Mouse (Mus musculus) yolk sac, embryonic 10.5 days (tissue): ENCODE measurements at regions not wholly inside any gene's neighbourhood (a gene's known extent, or its start where the extent isn't known, plus 50 kb on each side); places are given as distances from the start of the nearest gene placed in this dataset.
A peak's percentile ranks its signal among the peaks of the same experiment; 100 is the strongest.
"Not testable (repeated sequence)": the region's sequence is repeated elsewhere in the genome, so short reads cannot be mapped to it uniquely, and the experiment has no call there.

Experiments used
- DNase-seq: peaks from one replicate; pipeline ENCODE4 v3.0.0-alpha.2; 2017; ENCODE audit warnings: low spot score

DNA sequence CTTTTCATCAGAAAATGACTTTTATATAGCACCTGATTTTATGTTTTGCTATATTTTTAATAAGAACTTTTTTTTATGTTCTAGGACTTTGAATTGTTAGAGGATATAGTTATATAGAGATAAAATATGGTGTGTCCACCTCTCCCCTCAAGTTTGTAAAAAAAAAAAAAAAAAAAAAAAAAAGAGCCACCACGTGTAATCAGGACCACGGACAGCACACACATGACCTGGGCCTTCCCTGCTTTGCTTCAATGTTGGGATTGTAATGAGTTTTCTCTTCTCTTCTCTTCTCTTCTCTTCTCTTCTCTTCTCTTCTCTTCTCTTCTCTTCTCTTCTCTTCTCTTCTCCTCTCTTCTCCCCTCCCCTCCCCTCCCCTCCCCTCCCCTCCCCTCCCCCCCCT, 78.5 kb downstream of the 1700010I14Rik start:
- DNase-seq = not testable (repeated sequence)

DNA sequence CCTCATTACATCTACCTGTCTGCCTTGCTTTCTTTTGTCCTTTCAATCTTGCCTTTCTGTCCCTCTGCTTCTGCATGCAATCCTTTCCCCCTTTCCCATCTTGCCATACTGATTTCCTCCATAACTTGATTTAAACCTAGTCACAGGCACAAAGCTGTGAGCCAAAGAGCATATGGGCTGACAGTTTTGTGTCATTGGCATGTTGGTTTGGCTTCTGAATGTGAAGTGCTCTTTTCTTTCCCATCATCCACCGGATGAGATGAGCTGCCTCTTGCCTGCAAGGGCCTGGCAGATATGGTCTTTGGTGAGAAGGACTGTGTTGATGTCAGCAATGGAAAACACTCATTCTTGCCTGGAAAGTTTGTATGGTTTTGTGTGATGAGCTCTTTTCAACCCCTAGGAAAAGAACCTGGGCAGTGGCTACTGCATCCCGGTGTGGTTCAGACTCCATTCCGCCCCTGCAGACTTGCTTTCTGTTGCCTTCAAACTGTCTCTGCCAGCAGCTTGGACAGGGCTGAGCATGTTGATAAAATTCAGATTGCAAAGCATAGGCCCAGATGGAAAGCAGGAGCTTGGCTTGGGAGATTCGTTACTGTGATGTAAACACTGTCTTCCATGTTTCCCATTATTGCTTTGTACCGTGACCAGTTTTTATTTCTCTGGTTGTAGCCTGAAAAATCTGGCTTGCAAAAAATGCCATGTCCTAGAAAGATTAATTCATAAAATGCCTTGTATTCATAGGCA, 80.9 kb downstream of the 1700010I14Rik start:
- DNase-seq = no peak

DNA sequence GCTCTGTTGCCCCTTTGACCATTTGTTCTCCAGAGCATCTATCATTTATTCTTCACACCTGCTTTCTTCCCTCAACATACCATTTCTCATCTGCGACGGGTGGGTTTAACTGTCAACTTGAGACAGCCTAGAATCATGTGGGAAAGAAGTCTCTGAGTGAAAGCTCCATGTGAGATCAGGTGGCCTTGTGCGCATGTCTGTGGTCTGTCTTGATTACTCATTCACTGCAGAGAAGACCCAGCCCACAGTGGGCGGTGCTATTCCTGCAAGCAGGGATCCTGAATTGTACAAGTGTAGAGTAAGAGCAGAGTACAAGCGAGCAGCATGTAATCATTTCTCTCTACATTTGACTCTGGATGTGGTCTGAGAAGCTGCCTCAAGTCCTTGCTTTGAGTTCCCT, 95.5 kb downstream of the 1700010I14Rik start:
- no peak for DNase-seq

DNA sequence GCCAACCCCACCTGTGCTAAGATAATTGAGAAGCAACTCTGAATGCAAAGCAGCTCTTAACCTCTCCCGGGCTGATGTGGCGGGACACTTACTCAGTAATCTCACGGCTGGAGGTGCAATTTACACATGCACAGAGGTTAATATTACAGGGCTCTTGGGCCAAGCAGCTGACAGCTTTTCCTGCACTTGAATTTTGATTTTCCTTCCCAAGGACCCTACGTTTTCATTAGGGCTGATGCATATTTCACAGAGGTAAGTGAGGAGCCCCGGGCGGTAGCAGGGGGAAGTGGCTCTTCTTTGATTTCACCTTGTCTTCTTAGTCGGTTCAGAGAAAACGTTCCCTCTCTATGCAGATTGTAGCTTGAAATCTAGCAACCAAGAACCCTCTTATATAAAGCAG, 139.7 kb downstream of the 1700010I14Rik start:
- DNase-seq = no peak

DNA sequence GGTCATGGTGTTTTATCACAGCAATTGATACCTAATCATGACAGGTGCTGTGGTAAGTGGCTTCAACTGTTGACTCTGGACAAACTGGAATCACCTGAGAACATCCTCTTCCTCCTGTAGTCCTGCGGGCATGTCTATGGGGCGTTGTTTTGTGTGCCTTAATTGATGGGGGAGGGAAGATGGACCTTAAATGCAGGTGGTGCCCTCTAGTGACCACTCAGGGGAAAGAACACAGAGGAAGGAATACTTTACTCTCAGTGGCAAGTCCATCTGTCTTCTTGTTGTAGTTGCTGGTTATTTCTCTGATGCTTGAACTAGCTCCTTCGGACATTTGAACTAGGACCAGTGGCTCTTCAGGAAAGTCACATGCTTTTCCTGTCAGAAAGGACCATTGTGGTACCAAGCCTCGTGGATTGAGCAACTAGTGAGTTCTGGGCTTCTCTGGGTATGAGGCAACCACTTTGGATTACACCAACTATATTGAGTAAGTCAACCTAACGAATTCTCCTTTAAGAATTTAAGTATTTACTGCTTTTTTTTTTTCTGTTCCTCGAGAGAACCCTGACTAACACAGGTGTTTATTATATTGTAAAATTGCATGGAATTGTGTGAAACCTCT, 157.6 kb downstream of the 1700010I14Rik start:
- no peak for DNase-seq

DNA sequence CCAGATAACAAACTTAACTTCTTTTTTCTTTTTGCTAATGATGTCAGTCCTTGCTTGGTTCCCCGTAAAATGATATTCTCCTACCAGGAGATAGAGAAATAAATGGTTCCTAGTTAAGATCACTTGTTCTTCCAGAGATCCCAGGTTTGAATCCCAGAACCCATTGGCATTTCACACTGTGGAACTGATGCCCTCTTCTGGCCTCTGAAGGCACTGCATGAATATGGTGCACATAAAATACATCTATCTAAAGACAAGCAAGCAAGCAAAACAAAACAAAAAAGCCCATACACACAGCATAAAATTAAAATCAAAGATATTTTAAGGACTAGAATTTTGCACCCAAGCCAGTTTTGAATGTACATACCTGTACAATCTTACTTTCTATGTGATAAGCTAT, 162.5 kb downstream of the 1700010I14Rik start:
- DNase-seq = no peak

DNA sequence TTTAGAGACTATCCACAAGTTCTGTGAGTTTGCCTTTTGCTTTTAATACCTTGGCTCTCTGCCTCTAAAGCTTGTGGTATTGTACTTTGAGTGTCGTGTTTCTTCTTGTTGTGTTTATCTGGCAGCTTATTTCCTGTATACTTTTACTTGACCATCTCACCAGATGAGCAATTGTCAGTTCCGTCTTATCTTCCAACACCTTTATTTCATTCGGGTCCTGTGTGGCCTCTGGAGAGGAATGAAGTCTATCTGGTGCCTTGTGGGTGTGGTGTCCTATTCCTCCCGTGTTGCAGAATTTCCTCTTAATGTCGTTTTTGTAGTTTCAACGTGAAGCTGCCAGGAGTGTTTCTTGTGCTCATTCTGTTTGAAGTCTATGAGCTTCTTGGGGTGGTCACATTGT, 174.0 kb downstream of the 1700010I14Rik start:
- no peak for DNase-seq

DNA sequence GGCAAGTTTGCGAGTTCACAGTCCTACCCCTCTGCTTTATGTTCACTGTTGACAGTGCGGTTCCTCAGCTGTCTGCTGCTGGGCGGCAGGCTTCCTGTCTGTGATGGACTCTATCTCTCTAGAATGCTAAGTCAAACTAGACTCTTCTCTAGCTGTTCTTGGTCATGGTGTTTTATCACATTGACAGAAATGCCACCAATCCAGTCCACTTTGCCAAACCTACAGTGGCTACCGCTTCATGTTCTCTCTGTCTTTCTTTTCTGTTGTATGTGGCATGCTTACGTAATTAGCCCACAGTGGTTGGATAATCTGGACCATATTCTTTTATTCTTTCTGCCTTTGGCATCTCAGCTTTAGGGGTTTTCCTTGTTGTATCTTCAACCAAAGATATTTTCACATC, 174.5 kb downstream of the 1700010I14Rik start:
- no peak for DNase-seq

DNA sequence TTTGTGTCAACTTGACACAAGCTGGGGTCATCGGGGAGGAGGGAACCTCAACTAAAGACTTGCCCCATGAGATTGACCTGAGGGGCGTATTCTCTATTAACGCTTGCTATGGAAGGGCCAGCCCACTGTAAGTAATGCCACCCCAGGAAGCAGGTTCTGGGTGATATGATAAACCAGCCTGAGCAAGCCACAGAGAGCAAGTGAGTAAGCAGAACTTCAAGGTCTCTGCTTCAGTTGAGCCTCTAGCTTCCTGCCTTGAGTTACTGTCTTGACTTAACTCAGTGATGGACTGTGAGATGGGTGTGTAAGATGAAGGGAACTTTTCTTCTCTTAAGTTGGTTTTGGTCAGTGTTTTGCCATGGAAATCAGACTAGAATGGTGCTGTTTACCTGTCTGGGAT, 175.2 kb downstream of the 1700010I14Rik start:
- DNase-seq = no peak

DNA sequence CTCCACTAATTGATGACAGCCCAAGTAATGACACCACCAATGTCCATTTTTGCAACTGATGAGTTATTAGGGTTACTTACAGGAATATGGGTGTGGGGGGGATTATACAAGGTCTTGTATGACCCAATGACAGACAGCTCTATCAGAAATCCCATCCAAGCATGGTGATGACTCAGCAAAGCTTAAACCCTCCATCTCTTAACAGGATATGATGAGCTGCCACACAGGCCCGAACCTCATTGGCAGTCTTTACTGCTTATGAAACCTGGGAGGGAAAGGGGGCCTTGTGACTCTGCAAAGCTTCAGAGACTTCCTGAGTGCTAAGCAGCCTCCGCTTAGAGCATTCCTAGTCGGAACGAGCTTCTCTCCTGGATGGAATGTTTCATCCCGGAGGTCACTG, 176.4 kb downstream of the 1700010I14Rik start:
- DNase-seq = no peak

DNA sequence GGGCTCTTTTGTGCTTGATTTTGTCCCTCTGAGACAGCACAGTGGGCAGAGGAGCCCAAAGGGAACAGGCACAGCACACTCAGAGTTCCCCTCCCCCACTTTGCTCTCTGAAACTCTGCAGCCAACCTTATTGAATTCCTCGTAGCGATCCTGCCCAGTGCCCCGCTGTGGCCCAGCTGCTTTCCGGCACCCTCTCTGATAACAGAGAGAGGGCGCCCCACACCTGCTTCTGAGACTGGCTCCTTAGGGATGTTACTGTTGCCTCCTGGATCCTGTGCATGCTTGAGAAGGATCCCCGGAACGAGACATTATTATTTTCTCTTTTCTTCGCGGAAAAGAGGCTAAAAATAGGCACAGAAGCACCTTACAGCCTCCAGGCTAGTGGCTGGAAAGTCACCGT, 179.0 kb downstream of the 1700010I14Rik start:
- DNase-seq = peak; percentile 4

DNA sequence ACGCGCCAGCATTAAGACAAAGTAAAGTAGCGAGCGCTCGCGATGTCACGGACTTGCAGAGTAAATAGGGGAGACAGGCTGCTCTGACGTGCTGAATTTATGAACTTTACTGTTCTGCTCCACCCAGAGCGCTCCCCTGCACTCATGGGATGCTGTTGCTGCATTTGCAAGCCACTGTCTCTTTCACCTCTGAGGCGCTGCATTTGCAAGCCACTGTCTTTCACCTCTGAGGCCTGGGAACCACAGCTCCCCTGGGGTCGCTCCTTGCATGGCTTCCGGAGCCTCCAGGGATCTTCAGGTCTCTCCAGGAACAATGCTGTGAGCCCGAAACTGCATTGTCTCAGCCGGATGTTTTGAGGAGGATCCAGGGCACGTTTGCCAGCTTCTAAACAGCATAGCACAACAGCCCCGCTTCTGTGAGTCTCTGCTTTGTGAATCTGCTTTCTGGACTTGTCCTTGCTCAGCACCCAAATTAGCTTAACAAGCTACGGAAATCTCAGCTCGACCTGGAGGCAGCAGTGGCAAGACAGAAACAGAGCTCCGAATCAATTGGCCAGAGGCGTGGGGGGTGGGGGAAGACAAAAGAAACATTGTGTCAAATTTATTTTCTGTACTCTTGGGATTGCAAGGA, 179.6 kb downstream of the 1700010I14Rik start:
- peak; percentile 2 for DNase-seq

DNA sequence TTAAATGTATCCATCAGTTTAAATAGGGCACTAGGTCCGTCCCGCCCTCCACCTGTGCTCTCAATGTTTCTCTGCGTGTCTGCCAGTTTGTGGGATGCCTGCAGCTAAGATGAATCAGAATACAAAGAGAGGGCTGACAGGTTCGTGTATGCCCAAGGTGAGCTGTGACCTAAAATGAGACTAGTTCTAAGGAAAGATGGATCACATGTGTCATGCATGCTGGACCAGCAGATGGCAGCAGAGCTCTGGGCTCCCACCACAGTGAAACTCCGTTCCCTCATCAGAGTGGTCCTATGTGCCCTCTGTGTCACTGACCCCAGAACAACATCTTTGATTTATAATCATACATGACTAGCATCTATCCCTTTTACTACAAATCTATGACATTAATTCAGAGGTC, 180.3 kb downstream of the 1700010I14Rik start:
- DNase-seq = peak; percentile 14

DNA sequence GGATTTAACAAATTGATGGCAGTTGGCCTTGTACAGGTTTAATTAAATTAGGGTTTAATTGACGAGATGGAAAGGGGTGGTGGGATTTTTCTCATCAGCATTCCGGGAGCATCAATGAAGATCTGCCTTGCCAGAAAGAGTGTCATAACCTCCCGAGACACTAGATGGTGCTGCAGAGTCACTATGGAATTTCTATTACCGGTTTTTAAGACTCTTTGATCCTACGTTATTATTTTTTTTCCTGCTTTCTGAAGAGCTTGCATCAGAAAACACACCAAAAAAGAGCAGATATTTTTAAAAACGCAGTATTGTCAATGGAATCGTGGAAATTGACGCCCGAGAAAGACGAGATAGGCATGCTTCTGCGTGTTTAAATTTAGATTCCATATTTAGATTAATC, 181.2 kb downstream of the 1700010I14Rik start:
- no peak for DNase-seq

DNA sequence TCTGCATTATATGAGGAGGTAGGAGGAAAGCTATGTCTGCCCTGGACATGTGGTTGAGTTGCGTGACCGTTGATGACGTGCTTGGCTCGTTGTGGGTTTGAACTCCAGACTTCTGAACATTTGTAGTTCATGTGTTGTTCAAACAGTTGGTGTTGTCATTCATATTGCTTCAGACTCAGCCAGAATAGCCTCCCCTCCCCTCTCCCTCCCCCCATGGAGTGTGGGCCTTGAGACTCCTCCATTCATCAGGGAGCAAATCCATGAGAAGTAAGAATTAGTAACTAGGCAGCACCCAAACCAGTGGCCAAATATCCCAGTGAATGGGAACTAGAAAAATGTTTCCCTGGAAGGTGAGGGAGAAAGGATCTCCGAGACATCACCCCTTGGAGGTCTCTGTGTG, 209.0 kb downstream of the 1700010I14Rik start:
- DNase-seq = no peak

DNA sequence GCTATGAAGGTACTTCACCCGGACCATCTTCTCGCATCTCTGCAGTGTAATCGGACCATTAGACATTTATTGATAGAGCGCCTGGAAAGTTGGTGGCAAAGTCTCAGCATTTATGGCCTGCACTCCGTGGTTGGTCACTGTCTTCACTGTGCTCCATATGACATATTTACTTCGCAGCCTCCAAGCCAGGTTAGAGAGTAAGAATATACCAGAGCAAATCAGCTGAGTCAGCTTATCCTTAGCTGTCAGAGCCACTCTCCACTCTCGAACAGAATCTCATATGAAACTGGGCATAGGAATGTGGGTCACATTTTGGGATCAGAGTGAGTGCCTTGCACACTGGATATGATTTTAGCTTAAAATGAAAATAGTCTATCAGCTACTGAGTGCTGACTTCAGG, 212.3 kb downstream of the 1700010I14Rik start:
- DNase-seq = no peak

DNA sequence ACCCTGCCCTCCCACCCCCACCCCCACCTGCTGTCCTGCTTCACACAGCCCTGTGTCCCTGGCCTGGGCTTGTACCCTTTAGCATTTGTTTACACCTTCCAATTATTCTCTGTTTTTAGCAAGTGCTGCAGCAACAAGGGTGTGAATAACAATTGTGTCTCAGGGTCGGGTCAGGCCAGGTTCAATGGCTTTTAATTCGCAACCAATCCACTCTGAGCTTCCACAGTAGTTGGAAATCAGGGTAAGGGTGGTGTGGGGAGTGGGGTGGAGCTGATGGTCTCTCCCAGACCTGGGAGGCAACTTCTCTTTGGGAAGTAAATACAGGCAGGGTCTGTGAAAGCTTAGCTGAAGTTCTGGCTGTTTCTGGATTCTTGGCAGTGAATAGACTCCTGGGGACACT, 214.4 kb downstream of the 1700010I14Rik start:
- no peak for DNase-seq

DNA sequence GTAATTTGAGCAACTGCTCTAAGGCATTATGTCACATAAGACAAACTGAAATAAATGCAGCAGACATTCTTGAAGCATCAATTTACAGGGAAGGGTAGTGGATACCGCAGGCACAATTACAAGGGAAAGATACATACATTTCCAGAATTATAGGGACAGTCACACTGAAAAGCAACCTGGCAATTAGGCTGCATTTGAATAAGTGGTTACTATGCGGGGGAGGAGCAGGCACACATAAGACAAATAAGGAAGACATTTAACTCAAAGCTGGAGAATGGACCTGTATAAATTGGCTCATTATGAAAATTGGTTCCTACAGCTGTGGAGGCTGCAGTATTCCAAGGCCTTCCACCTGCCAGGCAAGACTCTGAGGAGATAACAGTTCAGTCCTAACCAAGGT, 211.2 kb upstream of the Gm17728 start:
- DNase-seq = no peak

DNA sequence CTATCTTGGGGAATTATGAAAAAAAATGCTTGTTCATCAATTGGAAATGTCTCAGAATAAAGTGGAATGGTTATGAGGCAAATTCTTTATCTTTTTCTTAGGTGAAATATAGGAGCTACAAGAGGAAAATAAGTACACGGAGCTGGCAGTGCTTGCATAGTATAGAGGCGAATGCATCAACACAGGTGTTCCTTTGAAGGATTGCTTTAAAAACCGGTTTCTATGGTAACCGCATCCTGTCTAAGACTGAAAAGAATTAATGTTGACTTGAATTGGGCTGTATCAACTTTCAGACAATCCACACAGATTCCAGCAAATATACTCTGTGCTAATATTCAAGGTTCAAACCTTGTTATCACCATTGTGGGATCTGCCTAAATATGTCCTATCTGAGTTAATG, 198.8 kb upstream of the Gm17728 start:
- no peak for DNase-seq

DNA sequence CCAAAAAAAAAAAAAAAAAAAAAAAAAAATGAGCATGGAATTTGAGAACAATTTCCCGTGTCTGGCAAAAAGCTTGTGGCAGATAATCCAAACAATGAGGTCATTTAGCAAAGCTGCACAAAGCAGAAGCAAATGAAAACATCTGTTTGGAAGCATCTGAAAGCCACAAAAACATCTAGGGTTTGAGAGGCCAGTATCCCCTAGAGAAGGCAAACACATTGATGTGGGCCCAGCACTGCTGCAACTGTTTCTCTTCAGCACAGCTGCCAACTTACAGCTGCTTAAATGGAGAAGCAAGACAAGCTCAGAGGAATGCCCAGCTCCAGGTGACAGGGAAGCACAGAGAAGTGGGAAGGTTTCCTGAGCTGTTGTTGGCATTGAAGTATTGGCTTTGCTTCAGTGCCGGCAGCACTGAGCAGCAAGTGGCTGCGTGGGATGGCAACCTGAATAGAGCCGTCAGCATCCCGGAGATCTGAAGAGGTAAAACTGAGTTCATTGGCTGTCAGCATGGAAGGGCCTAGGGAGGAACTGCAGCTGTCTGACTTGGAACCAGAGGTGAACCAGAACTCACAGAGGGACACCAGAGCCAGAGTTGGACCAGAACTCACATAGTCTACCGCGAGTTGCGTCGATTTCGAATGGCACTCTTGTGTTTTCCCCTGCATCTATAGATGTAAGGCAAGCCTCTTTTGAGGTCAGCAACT, 193.8 kb upstream of the Gm17728 start:
- DNase-seq = no peak

DNA sequence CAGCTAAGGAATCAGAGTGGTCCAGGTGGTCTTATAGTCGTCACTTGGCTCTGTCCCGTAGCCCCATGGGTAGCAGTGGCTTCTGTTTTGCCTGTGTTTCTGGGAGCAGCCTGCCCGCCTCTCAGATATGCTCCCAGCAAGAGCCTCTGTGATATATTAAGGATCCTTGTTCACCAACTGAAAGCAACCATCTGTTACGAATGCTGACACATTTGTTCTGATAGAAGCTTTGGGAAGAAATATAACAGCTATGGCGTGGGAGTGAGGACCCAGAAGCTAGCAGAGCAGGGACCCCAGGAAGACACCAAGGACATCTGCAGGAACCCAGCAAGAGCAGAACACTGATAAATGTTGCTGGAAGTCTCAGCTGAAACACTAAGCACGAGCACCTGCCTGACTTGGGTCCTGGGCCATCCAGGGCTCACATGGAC, 186.7 kb upstream of the Gm17728 start:
- DNase-seq = no peak

DNA sequence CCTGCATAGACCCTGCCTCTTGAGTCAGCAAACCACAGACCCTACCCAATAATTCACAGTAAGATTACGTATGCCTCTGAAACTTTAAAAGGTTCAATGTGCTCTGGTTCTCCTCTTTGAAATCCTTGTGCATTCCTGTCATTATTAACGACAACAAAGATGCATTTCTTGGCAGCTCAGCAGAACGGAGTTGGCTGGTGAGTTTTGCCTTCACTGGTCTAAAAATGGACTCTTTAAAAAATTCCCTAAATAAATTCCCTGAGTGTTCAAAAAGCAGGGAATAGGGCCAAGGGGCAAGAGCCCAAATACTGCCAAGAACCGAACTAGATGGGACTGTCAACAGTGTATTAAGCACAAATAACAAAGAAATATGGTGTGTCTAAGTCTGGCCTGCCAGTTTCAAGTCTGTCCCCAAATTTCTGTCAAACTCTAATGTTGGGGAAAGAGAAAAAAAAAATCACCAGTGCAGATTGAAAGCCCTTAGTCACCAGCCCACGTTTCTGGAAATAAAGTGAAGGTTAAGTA, 163.2 kb upstream of the Gm17728 start:
- no peak for DNase-seq

DNA sequence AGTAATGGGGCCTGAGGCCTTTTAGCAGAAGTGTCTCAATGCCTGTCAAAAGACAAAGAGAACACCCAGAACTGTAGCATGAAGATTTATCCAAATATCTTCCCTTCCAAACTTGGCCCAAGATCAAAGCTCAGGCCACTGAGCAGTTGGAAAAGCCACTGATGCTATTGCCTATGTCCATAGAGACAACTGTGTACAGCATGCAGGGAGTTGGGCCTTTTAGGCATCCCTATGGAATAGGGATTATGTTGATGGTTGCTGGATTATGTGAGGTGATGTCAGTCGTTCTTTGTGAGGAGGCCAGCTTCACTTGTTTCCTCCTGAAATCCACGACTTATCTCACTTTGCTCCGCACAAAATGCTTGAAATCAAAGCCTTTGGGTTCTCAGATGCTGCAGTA, 153.1 kb upstream of the Gm17728 start:
- DNase-seq = no peak
